Mouse (Mus musculus): Measurements from ENCODE around the gene Gm20532.
"Not testable (repeated sequence)": the region's sequence is repeated elsewhere in the genome, so short reads cannot be mapped to it uniquely, and the experiment has no call there.

The Gm20532 gene

GRCm38 (mm10) chr2:26641006-26641647 lies 54.7 kb downstream of the Gm20532 start:
- intact Hi-C loops (cut with DNase I): loop anchor here (2.0 kb wide), 1 partner anchor 36 kb away; the partner anchor contains the start of gene Agpat2

GRCm38 (mm10) chr2:26643942-26644341 lies 57.5 kb downstream of the Gm20532 start:
- intact Hi-C loops (cut with DNase I): no loop called here

GRCm38 (mm10) chr2:26646643-26647293 lies 60.3 kb downstream of the Gm20532 start:
- intact Hi-C loops (cut with DNase I): loop anchor here (5.0 kb wide), 1 partner anchor 391 kb away; no protein-coding TSS in a partner anchor

- intact Hi-C loops (cut with DNase I): no loop called here
Observed at GRCm38 (mm10) chr2:26654687-26655086, 68.2 kb downstream of the Gm20532 start.

GRCm38 (mm10) chr2:26657426-26657825 lies 71.0 kb downstream of the Gm20532 start:
- intact Hi-C loops (cut with DNase I): no loop called here

GRCm38 (mm10) chr2:26661143-26661752 lies 74.8 kb downstream of the Gm20532 start:
- intact Hi-C loops (cut with DNase I): no loop called here

- intact Hi-C loops (cut with DNase I): no loop called here
Observed at GRCm38 (mm10) chr2:26661768-26662508, 75.5 kb downstream of the Gm20532 start.

GRCm38 (mm10) chr2:26662509-26662882 lies 76.1 kb downstream of the Gm20532 start:
- intact Hi-C loops (cut with DNase I): no loop called here

- intact Hi-C loops (cut with DNase I): no loop called here
Observed at GRCm38 (mm10) chr2:26663112-26663511, 76.7 kb downstream of the Gm20532 start.

GRCm38 (mm10) chr2:26663551-26663950 lies 77.1 kb downstream of the Gm20532 start:
- intact Hi-C loops (cut with DNase I): not testable (repeated sequence)

- intact Hi-C loops (cut with DNase I): no loop called here
Observed at GRCm38 (mm10) chr2:26668746-26669145, 82.3 kb downstream of the Gm20532 start.

GRCm38 (mm10) chr2:26671182-26671581 lies 84.7 kb downstream of the Gm20532 start, which contains the start of gene Lcn4:
TSS of gene Lcn4 (minus strand) at chr2:26671282.
- intact Hi-C loops (cut with DNase I): no loop called here

Small RNAs within 50 kb of the gene (microRNA-seq; reads per million reads assigned to microRNA genes)
- gene Mir126a: 1.4 to 2.1 reads per million in 2 experiments
- 0 reads per million in 2 experiments for gene Mir126b

Measured in adrenal gland (tissue).